8 mouse cellular contexts compared by ENCODE assay signal in the genomic region with DNA sequence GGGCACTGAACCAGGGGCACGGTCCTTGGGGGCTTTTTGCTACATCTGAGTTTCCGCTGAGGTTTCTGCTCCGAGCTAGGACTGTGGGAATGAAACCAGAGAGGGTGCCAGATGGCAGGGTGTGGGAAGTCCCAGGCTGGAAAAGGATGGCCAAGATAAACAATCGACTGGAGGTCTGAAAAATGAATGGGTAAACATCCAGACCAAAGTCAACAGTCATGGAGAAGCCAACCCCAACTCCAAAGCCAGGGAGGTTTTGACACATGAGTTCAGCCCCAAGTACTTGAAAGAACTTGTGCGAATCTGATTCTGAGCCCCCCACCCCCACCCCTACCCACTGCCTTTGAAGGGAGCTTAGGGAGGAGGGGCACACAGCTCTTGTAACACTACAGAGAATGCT. TPM values are rescaled to one million over a fixed set of nuclear protein-coding genes. Genes with fewer than 3 reads are reported as not detected.
DNase-seq lines count a peak whose midpoint lies in the region; ATAC-seq and TF ChIP-seq lines count a peak whose summit lies in the region.

No protein-coding gene starts in this region.

- H3K9ac ChIP-seq in midbrain, postnatal 0 days (replicated peaks; ENCODE audit: low read length, poor library complexity, severe bottlenecking) = no peak overlapping the region
- H3K9ac ChIP-seq in midbrain, embryonic 13.5 days (replicated peaks) = no peak overlapping the region
- no peak overlapping the region for H3K9ac ChIP-seq in embryonic facial prominence, embryonic 15.5 days
- no peak overlapping the region for H3K9ac ChIP-seq in kidney, postnatal 0 days (ENCODE audit: low read depth, low read length)
- no peak overlapping the region for H3K9ac ChIP-seq in stomach, postnatal 0 days (ENCODE audit: low read length)

- no peaks in the 10 kb centered on the region for H3K27me3 ChIP-seq in midbrain, postnatal 0 days (ENCODE audit: insufficient read depth, low read length)
- no peaks in the 10 kb centered on the region for H3K27me3 ChIP-seq in midbrain, embryonic 13.5 days
- H3K27me3 ChIP-seq in embryonic facial prominence, embryonic 15.5 days = no peaks in the 10 kb centered on the region
- H3K27me3 ChIP-seq in kidney, postnatal 0 days (ENCODE audit: insufficient read depth, low read length) = no peaks in the 10 kb centered on the region
- no peaks in the 10 kb centered on the region for H3K27me3 ChIP-seq in stomach, postnatal 0 days (ENCODE audit: control insufficient read depth, insufficient read depth, low read length)

- no peak for ATAC-seq in midbrain, postnatal 0 days (ENCODE audit: low FRiP score)
- ATAC-seq in midbrain, embryonic 13.5 days = no peak
- peak; percentile 82 for ATAC-seq in embryonic facial prominence, embryonic 15.5 days (ENCODE audit: insufficient number of reproducible peaks, low FRiP score, low TSS enrichment, low read depth)
- peak; percentile 37 for ATAC-seq in kidney, postnatal 0 days (replicated peaks; ENCODE audit: low FRiP score, low read depth)
- peak; percentile 27; the same call in 1 of the 2 replicates for ATAC-seq in stomach, postnatal 0 days (ENCODE audit: low FRiP score, low TSS enrichment)

- no peaks in the 10 kb centered on the region for H3K36me3 ChIP-seq in midbrain, postnatal 0 days (ENCODE audit: insufficient read depth, low read length)
- H3K36me3 ChIP-seq in midbrain, embryonic 13.5 days = no peaks in the 10 kb centered on the region
- no peaks in the 10 kb centered on the region for H3K36me3 ChIP-seq in embryonic facial prominence, embryonic 15.5 days
- H3K36me3 ChIP-seq in kidney, postnatal 0 days (ENCODE audit: insufficient read depth, low read length) = no peaks in the 10 kb centered on the region
- no peaks in the 10 kb centered on the region for H3K36me3 ChIP-seq in stomach, postnatal 0 days (ENCODE audit: control insufficient read depth, insufficient read depth, low read length)

- no peak overlapping the region for H3K27ac ChIP-seq in midbrain, postnatal 0 days (ENCODE audit: low read depth, low read length)
- no peak overlapping the region for H3K27ac ChIP-seq in midbrain, embryonic 13.5 days
- H3K27ac ChIP-seq in embryonic facial prominence, embryonic 15.5 days (replicated peaks) = 0 out of 2 replicates have a peak overlapping the region, but pooled peaks have one; percentile 17
- H3K27ac ChIP-seq in kidney, postnatal 0 days = peak overlapping the region; percentile 32; the same call in 1 of the 2 replicates
- peak overlapping the region; percentile 20; the same call in 1 of the 2 replicates for H3K27ac ChIP-seq in stomach, postnatal 0 days (replicated peaks)

- 59% methylated on average over 5 of the region's 5 CpGs for WGBS in midbrain, postnatal 0 days
- WGBS in midbrain, embryonic 13.5 days = 67% methylated on average over 5 of the region's 5 CpGs
- 28% methylated on average over 5 of the region's 5 CpGs for WGBS in embryonic facial prominence, embryonic 15.5 days
- 16% methylated on average over 5 of the region's 5 CpGs for WGBS in kidney, postnatal 0 days
- WGBS in stomach, postnatal 0 days = 22% methylated on average over 5 of the region's 5 CpGs

- DNase-seq in midbrain, postnatal 0 days (ENCODE audit: low spot score) = peak; percentile 26
- peak; percentile 92 for DNase-seq in kidney, postnatal 0 days (ENCODE audit: low spot score)
- peak; percentile 62 for DNase-seq in stomach, postnatal 0 days (ENCODE audit: low spot score)
- DNase-seq in c-Kit-positive CD71-positive TER-119-positive erythroid progenitor cells, embryonic 14.5 days (ENCODE audit: low spot score) = no peak
- no peak for DNase-seq in thymus, postnatal 25 days
- no peak for DNase-seq in frontal cortex, adult 2 months (ENCODE audit: extremely low spot score in 1 of 2, low spot score in 1 of 2)

- TF ChIP-seq EP300 in stomach, postnatal 0 days (optimal IDR thresholded peaks at IDR 0.05) = no peak

- no peaks in the 10 kb centered on the region for H3K4me1 ChIP-seq in midbrain, postnatal 0 days (ENCODE audit: insufficient read depth, low read length)
- peaks cover 13% of the 10 kb centered on the region for H3K4me1 ChIP-seq in midbrain, embryonic 13.5 days (replicated peaks)
- H3K4me1 ChIP-seq in embryonic facial prominence, embryonic 15.5 days = peaks cover 35% of the 10 kb centered on the region
- peaks cover 15% of the 10 kb centered on the region for H3K4me1 ChIP-seq in kidney, postnatal 0 days (replicated peaks; ENCODE audit: insufficient read depth, low read length)
- H3K4me1 ChIP-seq in stomach, postnatal 0 days (replicated peaks; ENCODE audit: control insufficient read depth, insufficient read depth) = peaks cover 3% of the 10 kb centered on the region; the same call in 1 of the 2 replicates

- no peak for TF ChIP-seq CTCF in midbrain, postnatal 0 days (IDR thresholded peaks at IDR 0.05)
- TF ChIP-seq CTCF in kidney, postnatal 0 days (IDR thresholded peaks at IDR 0.05; ENCODE audit: low read depth) = no peak
- TF ChIP-seq CTCF in stomach, postnatal 0 days (IDR thresholded peaks at IDR 0.05; ENCODE audit: low read depth) = no peak

- H3K4me3 ChIP-seq in midbrain, postnatal 0 days (ENCODE audit: low read depth, low read length) = no peak overlapping the region
- H3K4me3 ChIP-seq in midbrain, embryonic 13.5 days (replicated peaks) = no peak overlapping the region
- H3K4me3 ChIP-seq in embryonic facial prominence, embryonic 15.5 days (replicated peaks) = no peak overlapping the region
- H3K4me3 ChIP-seq in kidney, postnatal 0 days (replicated peaks; ENCODE audit: low read depth, low read length) = no peak overlapping the region
- H3K4me3 ChIP-seq in stomach, postnatal 0 days (ENCODE audit: low read depth, low read length) = no peak overlapping the region

- no peak overlapping the region for H3K4me2 ChIP-seq in midbrain, postnatal 0 days (ENCODE audit: low read depth, low read length, poor library complexity, severe bottlenecking)
- no peak overlapping the region for H3K4me2 ChIP-seq in midbrain, embryonic 13.5 days (replicated peaks)
- H3K4me2 ChIP-seq in embryonic facial prominence, embryonic 15.5 days (replicated peaks) = no peak overlapping the region
- no peak overlapping the region for H3K4me2 ChIP-seq in kidney, postnatal 0 days (ENCODE audit: low read length)
- peak overlapping the region; percentile 4; the same call in 1 of the 2 replicates for H3K4me2 ChIP-seq in stomach, postnatal 0 days (replicated peaks; ENCODE audit: low read depth)

- no peaks in the 10 kb centered on the region for H3K9me3 ChIP-seq in midbrain, postnatal 0 days (ENCODE audit: low read length)
- H3K9me3 ChIP-seq in midbrain, embryonic 13.5 days = no peaks in the 10 kb centered on the region
- H3K9me3 ChIP-seq in embryonic facial prominence, embryonic 15.5 days (replicated peaks) = no peaks in the 10 kb centered on the region
- H3K9me3 ChIP-seq in kidney, postnatal 0 days (replicated peaks; ENCODE audit: low read length) = no peaks in the 10 kb centered on the region
- H3K9me3 ChIP-seq in stomach, postnatal 0 days (ENCODE audit: control insufficient read depth, low read length) = no peaks in the 10 kb centered on the region

RNA-seq across cellular contexts. Expression of a gene that starts 44.7 kb away (rescaled TPM):
- total RNA-seq in midbrain, postnatal 0 days (2014; rRNA removed) = 74.8 and 91.0 TPM in 2 replicates
- 108 and 110 TPM in 2 replicates for polyA plus RNA-seq in midbrain, postnatal 0 days (2015; fragmentation: Nextera tagmentation; extraction: Ambion mirVana)
- polyA plus RNA-seq in midbrain, embryonic 13.5 days (2015; fragmentation: Nextera tagmentation; extraction: Ambion mirVana) = 121 and 129 TPM in 2 replicates
- 132 and 137 TPM in 2 replicates for polyA plus RNA-seq in embryonic facial prominence, embryonic 15.5 days (2015; fragmentation: Nextera tagmentation; extraction: Ambion mirVana)
- polyA plus RNA-seq in kidney, postnatal 0 days (2015; fragmentation: Nextera tagmentation; extraction: Ambion mirVana) = 147 and 164 TPM in 2 replicates
- polyA plus RNA-seq in stomach, postnatal 0 days (2015; fragmentation: Nextera tagmentation; extraction: Ambion mirVana) = 106 and 111 TPM in 2 replicates
- polyA plus RNA-seq in frontal cortex, adult 2 months (2012; rRNA removed) = 59.1 and 59.3 TPM in 2 replicates

RNA-seq across cellular contexts. Expression of a gene that starts 55.5 kb away (rescaled TPM):
- total RNA-seq in midbrain, postnatal 0 days (2014; rRNA removed) = 54.6 and 61.4 TPM in 2 replicates
- 49.1 and 51.9 TPM in 2 replicates for polyA plus RNA-seq in midbrain, postnatal 0 days (2015; fragmentation: Nextera tagmentation; extraction: Ambion mirVana)
- 25.1 and 27.1 TPM in 2 replicates for polyA plus RNA-seq in midbrain, embryonic 13.5 days (2015; fragmentation: Nextera tagmentation; extraction: Ambion mirVana)
- polyA plus RNA-seq in embryonic facial prominence, embryonic 15.5 days (2015; fragmentation: Nextera tagmentation; extraction: Ambion mirVana) = 73.1 and 79.4 TPM in 2 replicates
- 66.5 and 72.9 TPM in 2 replicates for polyA plus RNA-seq in kidney, postnatal 0 days (2015; fragmentation: Nextera tagmentation; extraction: Ambion mirVana)
- polyA plus RNA-seq in stomach, postnatal 0 days (2015; fragmentation: Nextera tagmentation; extraction: Ambion mirVana) = 48.2 and 52.4 TPM in 2 replicates
- polyA plus RNA-seq in frontal cortex, adult 2 months (2012; rRNA removed) = 72.3 and 83.1 TPM in 2 replicates

Comparison
In these comparisons a context has a peak if more than half of its experiments do, and no peak if none do; other contexts are left out.
1. ATAC-seq: peak in embryonic facial prominence, embryonic 15.5 days (single experiment), kidney, postnatal 0 days (single experiment) and stomach, postnatal 0 days (single experiment); none in midbrain, postnatal 0 days (single experiment) and midbrain, embryonic 13.5 days (single experiment).
2. DNase-seq: peak in midbrain, postnatal 0 days (single experiment), kidney, postnatal 0 days (single experiment) and stomach, postnatal 0 days (single experiment); none in c-Kit-positive CD71-positive TER-119-positive erythroid progenitor cells, embryonic 14.5 days (single experiment), thymus, postnatal 25 days (single experiment) and frontal cortex, adult 2 months (0 of 2).
3. H3K27ac ChIP-seq: peak in embryonic facial prominence, embryonic 15.5 days (single experiment), kidney, postnatal 0 days (single experiment) and stomach, postnatal 0 days (single experiment); none in midbrain, postnatal 0 days (single experiment) and midbrain, embryonic 13.5 days (single experiment).